Mouse (Mus musculus): ENCODE results near the gene 2210010C04Rik.

DNA sequence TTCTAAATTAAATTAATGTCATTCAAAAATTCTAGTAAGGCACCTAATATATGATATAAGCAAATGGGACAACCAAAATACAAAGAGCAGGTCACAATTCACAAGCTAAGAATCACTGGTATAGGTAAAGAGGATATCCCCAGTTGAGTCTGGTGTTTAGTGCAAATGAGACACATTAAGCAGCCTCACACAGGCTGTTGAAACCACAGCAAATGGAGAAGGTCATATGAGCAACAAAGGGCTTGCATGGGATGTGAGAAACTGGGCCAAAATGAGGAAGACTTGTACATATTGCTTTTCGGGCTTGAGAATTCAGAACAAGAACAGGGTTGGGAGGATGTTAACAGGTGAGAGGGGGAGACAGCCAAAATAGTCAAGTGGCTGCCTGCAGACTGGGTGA is 9.4 kb upstream of the 2210010C04Rik start:
- no peak for TF ChIP-seq CTCF (IDR thresholded peaks at IDR 0.05; ENCODE audit: low read depth)
- TF ChIP-seq EP300 (IDR thresholded peaks at IDR 0.05; ENCODE audit: low read depth): no peak
